Mouse (Mus musculus): ENCODE measurements around the gene Btbd6. TPM values are rescaled to one million over a fixed set of nuclear protein-coding genes. Genes with fewer than 3 reads are reported as not detected.

Btbd6 gene
- polyA plus RNA-seq, 1 experiment from 2014 or later: 34.5 TPM

DNA sequence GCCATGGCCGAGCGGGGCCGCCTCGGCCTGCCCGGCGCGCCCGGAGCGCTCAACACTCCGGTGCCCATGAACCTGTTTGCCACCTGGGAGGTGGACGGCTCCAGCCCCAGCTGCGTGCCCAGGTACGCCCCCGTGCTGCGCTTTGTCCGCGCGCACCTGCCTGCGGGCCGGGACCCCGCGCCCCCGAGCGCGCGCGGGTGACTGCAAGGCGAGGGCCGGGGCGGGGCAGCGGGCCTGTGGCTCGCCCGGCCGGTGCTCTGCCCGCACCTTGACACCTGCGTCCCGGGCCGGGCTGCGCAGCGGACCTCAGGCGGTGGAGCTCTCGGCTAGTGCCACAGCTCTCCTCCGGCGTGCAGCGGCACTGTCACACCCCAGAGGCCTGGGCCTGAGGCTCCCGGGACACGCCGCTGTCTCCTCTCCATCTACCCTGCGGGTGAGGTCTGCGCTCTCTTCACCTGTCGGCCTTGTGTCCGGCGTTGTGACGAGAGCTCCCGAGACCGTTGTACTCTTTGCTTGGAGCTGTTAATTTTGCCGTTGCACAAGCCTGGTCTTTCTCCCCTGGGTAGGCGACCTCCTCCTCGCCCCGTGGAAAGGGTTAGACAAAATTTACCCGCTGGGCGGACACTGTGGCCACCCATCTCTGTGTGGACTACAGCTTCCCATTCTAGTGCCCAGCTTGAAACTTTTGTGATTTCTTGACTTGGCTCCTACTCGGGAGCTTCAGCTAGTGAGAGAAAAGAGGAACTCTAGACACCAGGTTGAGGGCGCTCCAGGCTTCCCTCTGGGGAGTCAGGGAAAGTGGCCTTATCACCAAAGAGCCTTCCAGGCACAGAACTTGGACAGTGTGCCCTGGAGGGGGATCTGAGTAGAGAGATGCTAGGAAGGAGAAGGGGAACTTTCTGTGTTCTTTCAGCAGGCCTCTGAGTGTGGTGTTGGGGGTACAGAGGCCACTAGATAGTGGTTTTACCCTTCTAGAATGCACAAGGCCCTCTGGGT, 38.6 kb downstream of the Btbd6 start:
- Histone ChIP-seq H3K4me1 (peaks cover 40% of the 10 kb centered on the region), H3K4me3 (peak overlapping the region; percentile 96), H3K27me3 (no peaks in the 10 kb centered on the region), H3K27ac (peak overlapping the region; percentile 78), H3K9me3 (replicated peaks) (no peaks in the 10 kb centered on the region), H3K9ac (peak overlapping the region; percentile 92), H3K36me3 (no peaks in the 10 kb centered on the region), H3K4me2 (replicated peaks) (peak overlapping the region; percentile 87)
- under 1% methylated on average over 56 of the region's 64 CpGs for WGBS
- peak; percentile 41 for ATAC-seq (ENCODE audit: low FRiP score)

DNA sequence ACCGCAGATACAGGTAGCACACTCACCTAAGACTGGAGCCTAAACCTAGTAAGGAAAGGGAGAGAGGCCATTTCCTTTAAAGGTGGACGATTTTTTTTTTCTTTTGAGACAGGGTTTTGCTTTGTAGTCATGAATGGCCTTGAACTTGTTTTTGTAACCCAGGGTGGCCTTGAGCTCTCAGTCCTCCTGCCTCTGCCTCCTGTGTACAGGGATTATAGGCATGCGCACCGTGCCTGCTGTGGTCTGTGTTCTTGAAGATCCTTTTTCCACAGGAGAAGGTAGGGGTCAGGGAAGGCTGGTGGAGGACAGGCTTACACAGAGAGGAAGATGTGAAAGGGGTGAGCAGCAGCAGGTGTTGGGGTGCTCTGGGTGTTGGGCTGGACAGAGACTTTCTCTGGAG, 39.7 kb downstream of the Btbd6 start:
- WGBS: 73% methylated on average over 4 of the region's 4 CpGs
- Histone ChIP-seq H3K9me3 (replicated peaks) (no peaks in the 10 kb centered on the region), H3K4me1 (peaks cover 40% of the 10 kb centered on the region), H3K9ac (peak overlapping the region; percentile 92), H3K27ac (no peak overlapping the region), H3K36me3 (peaks cover 8% of the 10 kb centered on the region), H3K4me2 (replicated peaks) (peak overlapping the region; percentile 87), H3K4me3 (peak overlapping the region; percentile 96), H3K27me3 (no peaks in the 10 kb centered on the region)
- ATAC-seq (ENCODE audit: low FRiP score): no peak

DNA sequence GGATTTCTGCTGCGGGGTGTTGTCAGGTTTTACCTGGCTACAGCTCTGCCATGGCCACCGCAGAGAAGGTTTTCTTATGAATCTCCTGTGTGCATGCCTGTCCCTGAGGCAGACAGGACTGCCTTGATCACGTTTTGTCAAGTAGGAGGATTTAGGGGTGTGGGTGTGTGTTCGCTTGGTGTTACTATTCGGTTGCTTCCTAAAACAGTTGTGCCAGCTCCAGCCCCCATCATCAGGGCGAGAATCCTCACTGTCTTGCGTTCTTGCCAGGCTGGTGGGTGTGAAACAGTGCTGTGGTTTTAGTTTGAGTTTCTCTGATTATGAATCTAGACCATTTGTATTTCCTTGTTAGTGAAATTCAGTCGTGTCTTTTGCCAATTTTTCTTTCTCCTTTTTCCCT, 40.7 kb downstream of the Btbd6 start:
- Histone ChIP-seq H3K27ac (no peak overlapping the region), H3K27me3 (no peaks in the 10 kb centered on the region), H3K9me3 (replicated peaks) (no peaks in the 10 kb centered on the region), H3K36me3 (peaks cover 12% of the 10 kb centered on the region), H3K9ac (0 out of 2 replicates have a peak overlapping the region, but pooled peaks have one; percentile 27), H3K4me3 (no peak overlapping the region), H3K4me1 (peaks cover 40% of the 10 kb centered on the region), H3K4me2 (replicated peaks) (0 out of 2 replicates have a peak overlapping the region, but pooled peaks have one; percentile 9)
- ATAC-seq (ENCODE audit: low FRiP score): no peak
- 76% methylated on average over 8 of the region's 8 CpGs for WGBS

DNA sequence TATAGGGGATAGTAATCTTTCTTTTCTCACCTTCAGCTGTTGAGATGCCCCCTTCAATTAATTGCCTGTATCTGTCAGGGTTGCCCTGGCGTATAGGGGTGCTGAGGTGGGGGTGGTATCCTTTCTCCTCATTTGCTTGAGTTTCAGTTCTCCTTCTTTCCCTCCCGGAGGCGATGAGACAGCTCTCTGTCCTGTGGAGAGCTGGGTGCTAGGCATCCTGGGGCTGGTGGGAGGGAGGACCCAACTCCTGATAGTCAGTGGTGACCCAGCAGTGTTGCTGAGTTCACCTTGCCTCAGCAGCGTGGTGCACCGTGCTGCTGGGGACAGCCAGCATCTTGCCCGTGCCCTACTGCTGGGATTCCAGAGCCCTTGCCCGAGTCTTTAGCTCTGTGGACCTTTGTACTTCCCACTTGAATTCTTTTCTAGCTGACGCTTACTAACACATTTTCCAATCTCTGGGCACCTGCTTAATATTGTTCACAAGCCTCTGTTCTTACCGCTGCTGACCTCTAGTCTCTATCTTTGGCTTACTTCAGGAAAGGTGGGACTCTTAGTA, 41.2 kb downstream of the Btbd6 start:
- WGBS: 83% methylated on average over 9 of the region's 9 CpGs
- no peak overlapping the region for H3K4me3 ChIP-seq
- no peaks in the 10 kb centered on the region for H3K9me3 ChIP-seq (replicated peaks)
- no peaks in the 10 kb centered on the region for H3K27me3 ChIP-seq
- peaks cover 13% of the 10 kb centered on the region for H3K36me3 ChIP-seq
- no peak overlapping the region for H3K27ac ChIP-seq
- peaks cover 39% of the 10 kb centered on the region for H3K4me1 ChIP-seq
- no peak for ATAC-seq (ENCODE audit: low FRiP score)
- H3K4me2 ChIP-seq (replicated peaks): no peak overlapping the region
- no peak overlapping the region for H3K9ac ChIP-seq

DNA sequence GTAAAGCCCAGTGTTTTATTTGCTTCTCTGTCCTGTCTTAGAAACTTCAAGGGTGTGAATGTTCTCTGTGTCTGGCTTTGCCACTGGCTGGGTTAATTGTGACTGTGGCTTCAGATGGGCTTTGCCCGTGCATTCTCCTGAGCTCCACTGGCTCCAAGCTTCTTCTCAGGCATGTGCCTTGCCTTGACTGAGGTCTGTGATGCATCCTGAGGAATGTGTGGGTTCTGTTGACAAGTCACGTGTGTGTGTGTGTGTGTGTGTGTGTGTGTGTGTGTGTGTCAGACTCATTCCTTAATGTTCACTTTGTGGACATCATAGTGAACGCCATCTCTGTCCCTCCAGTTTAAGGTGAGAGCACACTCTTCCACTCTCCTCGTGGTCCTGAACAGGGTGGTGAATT, 42.5 kb downstream of the Btbd6 start:
- no peak for ATAC-seq (ENCODE audit: low FRiP score)
- Histone ChIP-seq H3K9me3 (replicated peaks) (no peaks in the 10 kb centered on the region), H3K4me2 (replicated peaks) (no peak overlapping the region), H3K4me3 (no peak overlapping the region), H3K4me1 (peaks cover 26% of the 10 kb centered on the region), H3K27me3 (no peaks in the 10 kb centered on the region), H3K9ac (no peak overlapping the region), H3K36me3 (peaks cover 20% of the 10 kb centered on the region), H3K27ac (no peak overlapping the region)
- WGBS: 88% methylated on average over 4 of the region's 4 CpGs

DNA sequence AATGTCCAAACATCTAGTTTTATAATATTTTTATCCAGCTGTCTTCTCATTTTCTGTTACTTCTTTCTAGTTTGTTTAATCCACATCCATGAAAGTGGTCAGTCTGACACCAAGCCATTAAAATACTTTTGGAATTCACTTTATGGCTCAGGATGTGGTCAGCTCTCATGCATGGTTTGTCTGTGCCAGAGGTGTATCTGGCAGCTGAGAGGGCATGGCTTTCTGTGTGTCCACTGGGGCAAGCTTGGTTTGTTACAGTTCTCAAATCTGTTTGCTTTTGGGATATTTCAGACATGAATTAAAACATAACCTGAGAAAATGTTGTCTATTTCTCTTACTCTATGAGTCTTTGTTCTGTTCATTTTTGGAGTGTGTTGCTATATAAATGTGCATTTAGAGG, 45.2 kb downstream of the Btbd6 start:
- no peaks in the 10 kb centered on the region for H3K9me3 ChIP-seq (replicated peaks)
- no peak overlapping the region for H3K27ac ChIP-seq
- no peak overlapping the region for H3K4me3 ChIP-seq
- H3K27me3 ChIP-seq: no peaks in the 10 kb centered on the region
- no peak for ATAC-seq (ENCODE audit: low FRiP score)
- no peak overlapping the region for H3K9ac ChIP-seq
- H3K36me3 ChIP-seq: peaks cover 23% of the 10 kb centered on the region
- H3K4me2 ChIP-seq (replicated peaks): no peak overlapping the region
- peaks cover 9% of the 10 kb centered on the region for H3K4me1 ChIP-seq

DNA sequence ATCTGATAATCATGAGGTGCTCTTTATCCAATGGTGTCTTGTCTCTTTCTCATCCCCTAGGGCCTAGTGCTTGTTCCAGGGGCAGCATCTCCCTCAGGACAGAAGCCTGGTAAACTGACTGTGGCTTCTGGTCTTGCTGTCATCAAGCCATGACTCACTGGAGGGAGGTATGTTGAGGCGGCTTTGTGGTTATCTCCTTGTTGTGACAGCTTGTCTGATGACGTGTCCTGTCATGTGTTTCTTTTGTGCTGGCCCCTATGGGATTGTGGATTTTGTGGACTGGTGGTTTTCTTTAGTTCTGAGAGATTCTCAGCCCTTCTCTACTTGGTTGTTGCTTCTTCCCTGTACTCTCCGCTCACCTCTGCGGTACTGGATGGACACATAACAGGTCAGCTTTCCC, 46.8 kb downstream of the Btbd6 start:
- Histone ChIP-seq H3K27me3 (no peaks in the 10 kb centered on the region), H3K4me1 (peaks cover 11% of the 10 kb centered on the region), H3K4me2 (replicated peaks) (no peak overlapping the region), H3K27ac (no peak overlapping the region), H3K4me3 (no peak overlapping the region), H3K36me3 (peaks cover 29% of the 10 kb centered on the region), H3K9me3 (replicated peaks) (no peaks in the 10 kb centered on the region), H3K9ac (no peak overlapping the region)
- 83% methylated on average over 4 of the region's 4 CpGs for WGBS
- ATAC-seq (ENCODE audit: low FRiP score): no peak

DNA sequence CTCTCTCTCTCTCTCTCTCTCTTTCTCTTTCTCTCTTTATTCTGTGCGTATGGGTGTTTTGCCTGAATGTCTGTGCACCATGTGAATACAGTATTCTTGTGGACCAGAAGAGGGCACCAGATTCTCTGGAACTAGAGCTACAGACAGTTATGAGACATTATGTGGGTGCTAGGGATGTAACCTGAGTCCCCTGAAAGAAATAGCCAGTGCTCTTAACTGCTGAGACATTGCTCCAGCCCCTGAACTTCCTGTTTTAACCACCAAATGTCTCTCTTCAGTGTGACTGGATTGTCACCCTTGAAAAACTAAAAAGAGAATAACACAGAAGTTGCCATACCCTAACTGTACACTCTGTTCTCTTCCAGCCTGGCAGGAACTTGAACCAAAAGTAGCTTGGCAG, 50.3 kb downstream of the Btbd6 start:
- 97% methylated on average over 1 of the region's 1 CpGs for WGBS
- peaks cover 21% of the 10 kb centered on the region for H3K4me1 ChIP-seq
- no peaks in the 10 kb centered on the region for H3K27me3 ChIP-seq
- H3K36me3 ChIP-seq: peaks cover 19% of the 10 kb centered on the region
- no peak overlapping the region for H3K27ac ChIP-seq
- H3K9ac ChIP-seq: no peak overlapping the region
- no peak overlapping the region for H3K4me2 ChIP-seq (replicated peaks)
- ATAC-seq (ENCODE audit: low FRiP score): no peak
- H3K4me3 ChIP-seq: no peak overlapping the region
- no peaks in the 10 kb centered on the region for H3K9me3 ChIP-seq (replicated peaks)

DNA sequence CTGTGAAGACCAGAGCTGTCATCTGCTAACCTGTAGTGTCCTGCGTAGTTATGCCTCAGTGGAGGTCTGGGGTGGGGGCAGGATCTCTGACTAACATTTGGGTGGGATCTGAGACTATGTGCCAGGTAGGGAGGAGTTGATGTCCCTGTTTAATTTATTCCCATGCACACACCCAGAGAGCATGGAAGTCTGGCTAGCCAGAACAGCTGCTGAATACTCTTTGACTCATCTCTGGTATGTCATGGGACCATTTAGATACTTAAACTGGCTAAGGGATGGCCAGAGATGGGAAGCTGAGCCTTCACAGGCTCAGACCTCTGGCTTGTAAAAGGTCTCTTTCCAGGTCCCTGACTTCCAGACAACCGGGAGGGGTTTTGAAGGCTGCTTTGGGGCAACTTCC, 51.2 kb downstream of the Btbd6 start:
- Histone ChIP-seq H3K4me3 (no peak overlapping the region), H3K9me3 (replicated peaks) (no peaks in the 10 kb centered on the region), H3K4me2 (replicated peaks) (no peak overlapping the region), H3K4me1 (peaks cover 29% of the 10 kb centered on the region), H3K27ac (peak overlapping the region; percentile 53; the same call in 1 of the 2 replicates), H3K9ac (no peak overlapping the region), H3K36me3 (peaks cover 16% of the 10 kb centered on the region), H3K27me3 (no peaks in the 10 kb centered on the region)
- WGBS: 91% methylated on average over 2 of the region's 2 CpGs
- ATAC-seq (ENCODE audit: low FRiP score): no peak

DNA sequence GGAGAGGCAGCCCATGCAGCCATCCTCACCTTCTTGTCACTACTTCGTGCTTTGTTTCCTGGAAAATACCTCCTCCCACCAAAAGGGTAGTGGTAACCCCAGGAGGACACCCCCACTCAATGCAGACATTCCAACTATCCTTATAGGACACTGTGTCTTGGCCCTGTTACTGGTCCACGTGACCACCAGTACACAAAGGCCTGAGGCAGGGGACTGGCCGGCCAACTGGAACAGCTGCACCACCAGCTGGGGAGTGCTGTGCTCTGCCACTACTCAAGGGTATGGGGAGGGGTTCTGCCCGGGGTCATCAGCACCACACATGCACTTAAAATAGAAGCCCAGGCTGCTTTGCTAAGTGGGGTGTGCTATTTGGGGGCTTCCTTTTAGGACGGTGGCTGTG, 51.8 kb downstream of the Btbd6 start:
- H3K4me2 ChIP-seq (replicated peaks): no peak overlapping the region
- 51% methylated on average over 5 of the region's 5 CpGs for WGBS
- ATAC-seq (ENCODE audit: low FRiP score): peak; percentile 59
- H3K27ac ChIP-seq: peak overlapping the region; percentile 53
- H3K4me1 ChIP-seq: peaks cover 34% of the 10 kb centered on the region
- H3K36me3 ChIP-seq: peaks cover 13% of the 10 kb centered on the region
- no peaks in the 10 kb centered on the region for H3K9me3 ChIP-seq (replicated peaks)
- H3K4me3 ChIP-seq: no peak overlapping the region
- H3K27me3 ChIP-seq: no peaks in the 10 kb centered on the region
- no peak overlapping the region for H3K9ac ChIP-seq

All from hindbrain, embryonic 12.5 days (tissue).